Mouse (Mus musculus) spleen, adult 2 months (tissue): ENCODE results near the gene Park7. TPM values are rescaled to one million over a fixed set of nuclear protein-coding genes. Genes with fewer than 3 reads are reported as not detected.
"Not testable (repeated sequence)": the region's sequence is repeated elsewhere in the genome, so short reads cannot be mapped to it uniquely, and the experiment has no call there.

ENCODE experiments used
- DNase-seq, 2 experiments: peaks; one replicate each; pipeline versions ENCODE4 v3.0.0 to v3.0.0-alpha.2; 2012 to 2021; ENCODE audit warnings: low spot score in 2 of 2, low read depth in 1 of 2
- H3K27ac ChIP-seq: fragments of 200-500 bp; 2 replicates; pipeline ENCODE4 v1.5.1; 2012; ENCODE audit warnings: low read length, inconsistent platforms; ENCODE audit not compliant: insufficient read depth
- H3K27me3 ChIP-seq: fragments of 200-500 bp; 2 replicates; pipeline ENCODE4 v1.6.1; 2012; ENCODE audit warnings: mild to moderate bottlenecking, moderate library complexity, low read length, inconsistent platforms; ENCODE audit not compliant: control insufficient read depth, insufficient read depth
- H3K36me3 ChIP-seq: fragments of 200-500 bp; 2 replicates; pipeline ENCODE4 v1.6.1; 2012; ENCODE audit warnings: mild to moderate bottlenecking, low read length, inconsistent platforms; ENCODE audit not compliant: control insufficient read depth, insufficient read depth
- H3K4me1 ChIP-seq: fragments of 200-500 bp; 2 replicates; pipeline ENCODE4 v1.6.1; 2011; ENCODE audit warnings: inconsistent platforms; ENCODE audit not compliant: control insufficient read depth, insufficient read depth, insufficient read length
- H3K4me3 ChIP-seq: fragments of 200-500 bp; 2 replicates; pipeline ENCODE4 v1.5.1; 2011; ENCODE audit warnings: mild to moderate bottlenecking, inconsistent platforms; ENCODE audit not compliant: insufficient read depth, insufficient read length; ENCODE audit errors: extremely low read depth
- CTCF ChIP-seq: fragments of 200-500 bp; IDR thresholded peaks from 2 replicates; pipeline ENCODE4 v1.5.1; 2011; ENCODE audit warnings: mild to moderate bottlenecking, inconsistent platforms; ENCODE audit not compliant: insufficient read depth, insufficient read length, insufficient replicate concordance; ENCODE audit errors: extremely low read depth
- POLR2A ChIP-seq: fragments of 200-500 bp; IDR thresholded peaks from 2 replicates; pipeline ENCODE4 v1.6.1; 2011; ENCODE audit warnings: low read depth, low read length, inconsistent platforms
- WGBS: fragments of 180-500 bp; shearing (Covaris S2); methylation state at CpG from one replicate; pipeline ENCODE4 v1.1.7; 2018; 5-methylcytosine and 5-hydroxymethylcytosine counted together
- polyA plus RNA-seq: library from polyadenylated mRNA; depleted of rRNA; stranded (reverse); fragments of >200 nt; gene quantifications from 2 replicates; pipeline ENCODE4 v1.2.3, GENCODE M21; 2012

The Park7 gene
- polyA plus RNA-seq, 1 experiment, result 51.4 TPM

DNA sequence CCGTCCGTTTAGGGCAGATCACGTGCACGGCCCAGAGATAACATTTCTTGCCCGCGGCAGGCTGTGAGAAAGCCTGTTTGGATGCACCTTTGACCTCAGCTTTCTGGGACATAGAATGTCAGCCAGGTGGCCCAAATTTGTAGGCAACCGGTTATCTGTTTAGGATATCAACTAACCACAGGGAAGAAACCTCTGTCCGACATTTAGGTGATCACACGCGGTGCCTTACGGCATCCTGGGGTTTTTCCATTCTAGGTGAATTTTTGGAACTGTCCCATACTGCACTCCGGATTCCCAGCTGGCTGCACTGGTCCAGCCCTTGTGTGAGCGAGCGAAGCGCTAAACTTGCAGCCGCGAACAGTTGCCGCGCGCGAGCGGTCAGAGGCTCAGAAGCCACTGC, 34.6 kb downstream of the Park7 start:
- H3K36me3 ChIP-seq, result no peaks in the 10 kb centered on the region
- TF ChIP-seq POLR2A (no peak), CTCF (no peak)
- H3K27ac ChIP-seq, result no peak overlapping the region
- H3K4me1 ChIP-seq, result peaks cover 2% of the 10 kb centered on the region; the same call in 1 of the 2 replicates
- H3K27me3 ChIP-seq, result no peaks in the 10 kb centered on the region
- WGBS, result 97% methylated on average over 22 of the region's 22 CpGs
- no peak overlapping the region for H3K4me3 ChIP-seq
- DNase-seq, result no peak

GRCm38 (mm10) chr4:150875393-150875792, 38.8 kb downstream of the Park7 start:
- Histone ChIP-seq H3K36me3 (no peaks in the 10 kb centered on the region), H3K4me1 (peaks cover 2% of the 10 kb centered on the region; the same call in 1 of the 2 replicates), H3K4me3 (no peak overlapping the region), H3K27ac (no peak overlapping the region), H3K27me3 (no peaks in the 10 kb centered on the region)
- WGBS, result 85% methylated on average over 10 of the region's 10 CpGs
- TF ChIP-seq CTCF (no peak), POLR2A (no peak)
- no peak for DNase-seq

DNA sequence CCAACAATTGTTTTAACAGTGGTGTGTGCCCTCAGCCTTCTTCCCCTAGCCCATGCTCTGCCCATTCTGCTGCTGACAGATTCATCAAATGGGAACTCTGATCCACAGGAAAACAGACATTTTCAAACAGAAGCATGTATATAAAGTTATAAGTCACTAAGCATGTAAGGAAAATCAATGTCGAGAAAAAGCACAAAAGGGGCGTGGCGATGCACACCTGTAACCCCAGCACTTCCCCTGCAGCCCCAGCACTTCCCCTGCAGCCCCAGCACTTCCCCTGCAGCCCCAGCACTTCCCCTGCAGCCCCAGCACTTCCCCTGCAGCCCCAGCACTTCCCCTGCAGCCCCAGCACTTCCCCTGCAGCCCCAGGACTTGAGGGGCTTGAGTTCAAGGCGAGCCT, 39.8 kb downstream of the Park7 start:
- WGBS, result 17% methylated on average over 4 of the region's 4 CpGs

GRCm38 (mm10) chr4:150872681-150873080, 41.6 kb downstream of the Park7 start:
- WGBS, result 86% methylated on average over 8 of the region's 8 CpGs
- Histone ChIP-seq H3K27ac (no peak overlapping the region), H3K36me3 (no peaks in the 10 kb centered on the region), H3K4me3 (no peak overlapping the region), H3K4me1 (peaks cover 2% of the 10 kb centered on the region; the same call in 1 of the 2 replicates), H3K27me3 (no peaks in the 10 kb centered on the region)
- no peak for TF ChIP-seq POLR2A
- TF ChIP-seq CTCF, result no peak
- DNase-seq, result no peak

More for the DNA sequence above, 39.8 kb downstream of the Park7 start:
- not testable (repeated sequence) for H3K36me3 ChIP-seq, H3K27ac ChIP-seq, H3K4me1 ChIP-seq, H3K4me3 ChIP-seq, DNase-seq, H3K27me3 ChIP-seq

- Histone ChIP-seq H3K4me1 (peaks cover 2% of the 10 kb centered on the region; the same call in 1 of the 2 replicates), H3K4me3 (no peak overlapping the region), H3K27ac (0 out of 2 replicates have a peak overlapping the region, but pooled peaks have one; percentile 26), H3K27me3 (no peaks in the 10 kb centered on the region), H3K36me3 (no peaks in the 10 kb centered on the region)
- TF ChIP-seq CTCF (no peak), POLR2A (no peak)
- WGBS, result 75% methylated on average over 9 of the region's 9 CpGs
- DNase-seq, result no peak
These were observed 42.0 kb downstream of the Park7 start for GRCm38 (mm10) chr4:150872139-150872651.

- no peak for DNase-seq
- Histone ChIP-seq H3K36me3 (peaks cover 2% of the 10 kb centered on the region; the same call in 1 of the 2 replicates), H3K27ac (no peak overlapping the region), H3K4me3 (no peak overlapping the region), H3K4me1 (peaks cover 2% of the 10 kb centered on the region; the same call in 1 of the 2 replicates), H3K27me3 (no peaks in the 10 kb centered on the region)
- TF ChIP-seq CTCF (no peak), POLR2A (no peak)
- WGBS, result 72% methylated on average over 10 of the region's 10 CpGs
These were observed 42.7 kb downstream of the Park7 start for GRCm38 (mm10) chr4:150871392-150872138.

DNA sequence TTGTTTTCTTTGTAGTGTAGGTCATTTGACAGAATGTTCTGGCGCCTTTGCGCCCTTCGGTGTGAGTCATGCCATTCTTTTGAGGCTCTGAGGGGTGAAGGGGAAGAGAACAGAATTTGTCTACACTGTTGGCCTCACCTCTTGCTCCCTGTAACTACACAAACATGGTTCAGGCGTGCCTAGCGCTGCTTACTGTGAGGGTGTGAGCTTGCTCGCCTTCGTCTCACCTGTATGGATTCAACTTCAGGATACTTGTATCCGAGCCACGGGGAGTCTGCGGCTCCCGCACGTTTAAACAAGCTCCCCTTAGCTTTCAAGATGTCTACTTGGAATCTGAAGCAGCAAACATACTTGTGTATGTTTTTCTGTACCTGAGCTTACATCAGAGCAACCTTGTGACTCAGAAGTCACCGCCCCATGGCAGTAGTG, 43.3 kb downstream of the Park7 start:
- Histone ChIP-seq H3K36me3 (peaks cover 3% of the 10 kb centered on the region; the same call in 1 of the 2 replicates), H3K27me3 (no peaks in the 10 kb centered on the region), H3K4me3 (no peak overlapping the region), H3K4me1 (peaks cover 2% of the 10 kb centered on the region; the same call in 1 of the 2 replicates), H3K27ac (0 out of 2 replicates have a peak overlapping the region, but pooled peaks have one; percentile 15)
- 91% methylated on average over 13 of the region's 13 CpGs for WGBS
- no peak for TF ChIP-seq CTCF
- no peak for TF ChIP-seq POLR2A
- no peak for DNase-seq
